Mouse (Mus musculus): ENCODE data around the gene Hbs1l.
"Not testable (repeated sequence)": the region's sequence is repeated elsewhere in the genome, so short reads cannot be mapped to it uniquely, and the experiment has no call there.

Hbs1l gene

GRCm38 (mm10) chr10:21357986-21358385 lies 62.2 kb downstream of the Hbs1l start:
- no peak for DNase-seq (ENCODE audit: low read depth in 2 of 2, low spot score in 2 of 2)

GRCm38 (mm10) chr10:21359086-21359485 lies 63.3 kb downstream of the Hbs1l start:
- DNase-seq (ENCODE audit: low read depth in 2 of 2, low spot score in 2 of 2) = no peak

DNA sequence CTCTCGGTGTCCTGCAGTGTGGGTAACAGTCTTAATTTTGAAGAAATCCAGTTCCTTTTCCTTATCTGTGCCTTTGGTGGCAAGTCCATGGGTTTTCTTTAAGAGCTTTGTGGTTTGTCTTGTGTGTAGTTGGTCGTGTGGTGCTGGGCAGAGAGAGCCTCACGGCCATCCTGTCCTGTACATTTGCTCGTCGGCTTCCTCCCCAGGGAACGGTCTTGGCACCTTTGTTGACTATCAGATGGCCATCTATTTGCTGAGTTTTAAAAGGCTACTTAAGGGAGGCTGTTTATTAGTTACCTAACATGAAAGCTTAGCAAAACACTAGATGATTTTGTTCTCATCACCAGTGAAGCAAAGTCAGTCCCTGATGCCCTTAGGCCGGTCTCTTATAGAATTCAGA lies 66.1 kb downstream of the Hbs1l start:
- no peak for DNase-seq (ENCODE audit: low read depth in 2 of 2, low spot score in 2 of 2)

DNA sequence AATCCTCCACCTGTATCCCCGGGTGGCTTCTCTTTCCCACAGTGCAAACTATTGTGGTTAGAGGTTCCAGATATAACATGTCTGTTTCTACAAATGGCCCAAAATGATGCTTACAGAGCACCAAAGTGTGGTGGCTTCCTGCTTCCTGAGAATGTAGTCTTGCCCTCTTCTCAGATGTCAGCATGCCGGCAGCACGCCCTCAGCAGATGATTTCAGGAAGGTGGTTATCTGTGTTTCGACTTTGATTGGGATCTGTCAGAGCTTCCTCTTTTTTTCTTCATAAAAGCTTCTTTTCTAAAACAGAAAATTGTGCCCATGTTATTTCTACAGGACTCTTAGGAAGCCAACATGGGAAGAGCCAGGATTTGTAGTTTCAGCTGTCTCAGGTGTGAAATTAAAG lies 67.5 kb downstream of the Hbs1l start:
- DNase-seq (ENCODE audit: low read depth in 2 of 2, low spot score in 2 of 2) = no peak

DNA sequence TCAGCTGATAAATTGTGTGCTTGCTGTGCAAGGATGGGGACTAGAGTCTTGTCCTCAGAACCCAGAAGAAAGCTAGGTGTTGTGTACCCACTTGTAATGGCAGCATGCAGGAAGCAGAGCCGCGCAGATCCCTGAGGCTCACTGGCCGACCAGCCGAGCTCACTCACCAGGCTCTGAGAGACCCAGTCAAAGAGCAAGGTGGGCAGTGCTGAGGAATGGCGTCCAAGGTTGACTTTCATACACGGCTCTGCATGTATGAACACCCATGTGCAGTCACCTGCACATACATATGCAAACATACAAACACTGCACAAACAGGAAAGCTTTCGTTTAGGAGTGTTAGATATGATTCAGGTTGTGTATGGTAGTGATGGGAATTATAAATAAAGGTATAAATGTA lies 69.2 kb downstream of the Hbs1l start:
- no peak for DNase-seq (ENCODE audit: low read depth in 2 of 2, low spot score in 2 of 2)

DNA sequence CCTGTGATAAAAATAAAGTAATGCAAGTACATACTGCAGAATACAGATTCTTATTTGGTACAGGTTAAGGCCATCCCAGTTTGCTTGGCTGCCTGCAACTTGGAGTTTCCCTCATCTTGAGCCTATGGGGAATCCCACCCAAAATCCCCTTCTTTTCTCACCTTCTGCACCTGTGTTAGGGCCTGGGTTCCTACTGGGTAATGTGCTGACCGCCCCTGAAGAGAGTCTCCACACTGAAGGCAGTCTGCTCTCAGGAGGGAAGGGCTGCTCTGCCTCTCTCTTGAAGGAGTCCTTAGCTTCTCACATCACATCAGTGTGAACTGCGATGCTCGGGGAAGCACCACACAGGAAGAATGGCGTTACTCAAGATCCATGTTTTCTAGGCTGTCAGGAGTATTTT lies 70.1 kb downstream of the Hbs1l start:
- no peak for DNase-seq (ENCODE audit: low read depth in 2 of 2, low spot score in 2 of 2)

DNA sequence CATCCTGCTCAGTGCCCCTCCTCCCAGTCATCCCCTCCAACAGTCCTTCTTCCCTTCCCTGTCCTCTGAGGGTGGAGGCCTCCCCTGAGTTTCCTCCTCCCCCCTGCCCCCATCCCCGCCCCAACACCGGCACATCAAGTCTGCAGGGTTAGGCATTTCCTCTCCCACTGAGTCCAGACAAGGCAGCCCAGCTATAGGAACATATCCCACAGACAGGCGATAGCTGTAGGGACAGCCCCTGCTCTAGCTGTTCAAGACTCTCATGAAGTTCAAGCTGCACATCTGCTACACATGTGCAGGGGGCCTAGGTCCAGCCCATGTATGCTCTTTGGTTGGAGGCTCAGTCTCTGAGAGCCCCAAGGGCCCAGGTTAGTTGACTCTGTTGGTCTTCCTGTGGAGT lies 70.7 kb downstream of the Hbs1l start:
- DNase-seq (ENCODE audit: low read depth in 2 of 2, low spot score in 2 of 2) = no peak

DNA sequence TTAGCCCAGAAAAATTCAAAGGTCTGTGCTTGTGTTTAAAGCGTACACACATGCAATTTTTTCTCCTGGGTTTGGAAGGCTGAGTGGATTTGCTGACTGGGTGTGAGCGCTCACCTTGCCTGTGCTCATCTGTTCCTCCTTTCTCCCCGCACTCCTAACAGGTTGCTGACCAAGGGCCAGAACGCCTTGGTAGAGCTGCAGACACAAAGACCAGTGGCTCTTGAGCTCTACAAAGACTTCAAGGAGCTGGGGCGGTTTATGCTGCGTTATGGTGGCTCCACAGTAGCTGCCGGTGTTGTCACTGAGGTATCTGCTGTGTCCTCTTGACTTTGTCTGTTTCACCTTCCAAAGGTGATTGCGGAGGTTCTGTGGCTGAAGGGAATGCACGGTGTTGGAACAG lies 71.7 kb downstream of the Hbs1l start:
- DNase-seq (ENCODE audit: low read depth in 2 of 2, low spot score in 2 of 2) = no peak

GRCm38 (mm10) chr10:21369586-21369985 lies 73.8 kb downstream of the Hbs1l start:
- DNase-seq (ENCODE audit: low read depth in 2 of 2, low spot score in 2 of 2) = no peak

DNA sequence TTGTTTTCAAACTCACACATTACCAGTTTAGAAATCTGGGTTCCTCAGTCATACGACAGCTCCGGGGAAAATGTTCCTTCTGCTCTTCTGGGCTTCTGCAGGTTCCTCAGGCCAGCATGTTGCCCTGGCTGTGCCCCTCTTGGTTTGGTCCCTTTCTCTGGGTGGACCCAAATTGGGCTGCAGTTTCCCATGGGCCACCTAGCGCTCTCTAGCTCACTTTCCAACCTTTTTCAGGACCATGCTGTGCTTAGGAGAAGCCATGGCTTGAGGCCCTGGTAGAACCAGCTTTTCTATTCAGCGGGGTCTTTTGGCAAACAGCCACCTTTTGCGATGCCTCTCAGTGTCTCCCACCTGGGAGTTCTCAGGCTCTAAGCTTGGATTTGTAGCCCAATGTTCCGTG lies 76.5 kb downstream of the Hbs1l start:
- DNase-seq (ENCODE audit: low read depth in 2 of 2, low spot score in 2 of 2) = no peak

- no peak for DNase-seq (ENCODE audit: low read depth in 2 of 2, low spot score in 2 of 2)
Measured at GRCm38 (mm10) chr10:21376682-21377473, 81.1 kb downstream of the Hbs1l start, which contains the start of gene Aldh8a1. Gene Aldh8a1 (plus strand): TSS chr10:21377291.

DNA sequence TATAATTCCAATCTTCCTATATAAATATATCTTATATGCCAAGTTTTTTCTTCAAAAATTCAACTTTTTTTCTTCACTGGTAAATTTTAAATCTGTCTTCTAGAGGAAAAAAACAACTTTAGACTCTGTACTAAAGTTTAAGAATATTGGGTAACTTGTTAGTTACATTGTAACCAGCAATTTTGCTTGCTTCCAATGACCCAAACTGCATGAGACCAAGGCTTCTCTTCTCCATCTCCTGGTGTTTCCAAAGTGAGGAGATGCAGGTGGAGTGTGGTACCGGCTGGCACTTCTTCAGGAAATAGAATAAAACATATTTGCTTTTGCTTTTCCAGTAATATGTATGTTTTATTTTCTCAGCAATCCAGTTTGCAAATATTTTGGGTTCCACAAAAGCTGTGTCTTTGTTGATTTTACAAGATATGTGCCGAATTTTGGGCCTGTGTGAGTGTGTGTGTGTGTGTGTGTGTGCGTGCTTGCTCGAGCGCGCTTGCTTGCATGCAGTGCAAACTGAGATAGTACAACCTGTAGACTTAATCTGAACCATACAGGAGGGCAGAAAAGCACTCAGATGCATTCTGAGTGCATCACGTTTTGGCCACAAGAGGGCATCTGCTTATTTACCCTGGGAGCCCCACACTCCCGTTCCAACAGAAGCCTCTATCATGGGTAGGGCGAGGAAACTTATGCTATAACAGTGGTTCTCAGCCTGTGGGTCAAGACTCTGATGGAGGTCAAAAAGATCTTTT lies 82.6 kb downstream of the Hbs1l start:
- peak in 1 of 2 experiments; percentile 27 for DNase-seq (ENCODE audit: low read depth in 2 of 2, low spot score in 2 of 2)

GRCm38 (mm10) chr10:21382914-21383313 lies 87.1 kb downstream of the Hbs1l start:
- peak; percentile 10 to 58 for DNase-seq (ENCODE audit: low read depth in 2 of 2, low spot score in 2 of 2)

GRCm38 (mm10) chr10:21385111-21385663 lies 89.4 kb downstream of the Hbs1l start:
- DNase-seq (ENCODE audit: low read depth in 2 of 2, low spot score in 2 of 2) = no peak

- DNase-seq (ENCODE audit: low read depth in 2 of 2, low spot score in 2 of 2) = no peak
Measured at GRCm38 (mm10) chr10:21389075-21389474, 93.3 kb downstream of the Hbs1l start.

DNA sequence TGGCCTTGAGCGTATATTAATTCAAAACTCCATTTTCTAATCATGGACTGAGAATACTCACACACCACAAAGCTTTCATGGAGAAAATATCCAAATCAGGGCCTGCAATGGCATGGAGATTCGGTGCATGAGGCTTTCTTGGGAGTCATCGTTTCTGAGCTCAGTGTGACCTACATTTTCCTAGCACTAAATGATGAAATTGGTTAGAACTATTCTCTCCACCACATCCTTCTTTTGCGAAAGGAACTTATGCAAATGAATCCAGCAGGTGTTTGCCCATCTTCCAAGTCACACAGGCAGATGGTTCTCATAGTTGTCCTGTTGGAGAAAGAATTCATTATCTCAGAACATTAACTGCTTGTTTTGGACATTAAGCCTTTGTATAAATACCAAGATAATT lies 94.7 kb downstream of the Hbs1l start:
- DNase-seq (ENCODE audit: low read depth in 2 of 2, low spot score in 2 of 2) = no peak

DNA sequence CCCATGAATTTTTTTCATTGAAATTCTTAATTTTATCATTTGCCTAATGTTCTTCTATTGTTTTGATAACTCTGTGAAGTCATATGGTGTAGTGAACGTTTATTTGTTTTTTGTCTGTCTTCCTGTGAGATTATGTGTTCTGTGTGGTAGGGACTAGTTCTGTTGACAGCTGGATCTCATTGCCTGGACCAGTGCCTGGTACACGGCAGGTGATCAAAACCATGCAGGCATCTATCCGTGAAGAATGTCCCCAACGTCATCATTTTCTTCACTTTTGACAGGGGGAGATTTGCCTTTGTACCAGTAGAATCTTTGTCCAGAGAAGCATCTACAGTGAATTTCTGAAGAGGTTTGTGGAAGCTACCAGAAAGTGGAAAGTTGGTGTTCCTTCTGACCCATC lies 95.5 kb downstream of the Hbs1l start:
- DNase-seq (ENCODE audit: low read depth in 2 of 2, low spot score in 2 of 2) = no peak

DNA sequence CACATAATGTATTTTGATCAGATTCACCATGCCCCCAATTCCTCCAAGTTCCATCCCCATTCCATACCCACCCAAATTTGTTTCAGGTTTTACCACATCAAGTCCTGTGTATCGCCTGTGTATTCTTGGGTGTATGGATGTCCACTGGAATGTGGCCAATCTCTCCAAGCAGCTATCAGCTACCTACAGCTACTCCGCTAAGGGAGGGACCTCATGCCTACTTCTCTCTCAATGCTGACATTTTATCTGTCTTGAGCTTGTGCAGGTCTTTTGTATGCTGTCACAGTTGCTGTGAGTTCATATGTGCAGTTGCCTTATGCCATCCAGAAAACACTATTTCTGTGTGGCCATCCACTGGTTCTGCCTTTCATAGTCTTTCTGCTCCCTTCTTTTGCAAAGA lies 97.6 kb downstream of the Hbs1l start:
- no peak for DNase-seq (ENCODE audit: low read depth in 2 of 2, low spot score in 2 of 2)

GRCm38 (mm10) chr10:21395426-21396139 lies 99.8 kb downstream of the Hbs1l start:
- DNase-seq (ENCODE audit: low read depth in 2 of 2, low spot score in 2 of 2) = no peak

- DNase-seq (ENCODE audit: low read depth in 2 of 2, low spot score in 2 of 2) = not testable (repeated sequence)
Measured at GRCm38 (mm10) chr10:21398873-21399425, 103.2 kb downstream of the Hbs1l start.

DNA sequence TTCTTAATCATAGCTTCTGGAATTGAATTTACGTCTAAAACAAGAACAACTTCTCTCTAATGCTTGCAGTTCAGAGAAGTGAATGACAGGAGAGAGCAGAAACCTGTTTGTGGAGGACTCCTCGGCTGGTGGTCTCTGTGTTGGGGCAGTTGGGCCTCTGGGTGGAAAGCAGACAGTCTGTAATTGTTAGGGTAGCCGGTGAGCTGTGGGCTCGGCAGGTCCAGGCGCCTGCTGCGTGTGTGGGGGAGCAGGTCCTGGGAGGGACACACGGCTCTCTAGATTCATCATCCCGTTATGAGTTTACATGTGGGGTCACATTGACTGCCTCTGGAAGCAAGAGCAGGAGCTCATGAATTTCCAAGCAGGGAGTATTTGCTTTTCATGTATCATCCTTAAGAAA lies 103.8 kb downstream of the Hbs1l start:
- no peak for DNase-seq (ENCODE audit: low read depth in 2 of 2, low spot score in 2 of 2)

All from CD8-positive naive resting alpha-beta T cell, adult 2 months (primary cell).